Mouse (Mus musculus) embryonic fibroblast, embryonic 13.5 days (primary cell): ENCODE data around the gene Nmur2.

ENCODE experiments used
- CTCF ChIP-seq: IDR thresholded peaks from 2 replicates; pipeline ENCODE4 v1.5.1; 2011; ENCODE audit warnings: mild to moderate bottlenecking, control low read depth, low read length, moderate library complexity, borderline replicate concordance; ENCODE audit not compliant: insufficient read depth
- POLR2A ChIP-seq: IDR thresholded peaks from 2 replicates; pipeline ENCODE4 v1.6.1; 2011; ENCODE audit warnings: low read depth, mild to moderate bottlenecking, control low read depth, low read length, moderate library complexity

- TF ChIP-seq POLR2A, result no peak
- no peak for TF ChIP-seq CTCF
Measured at GRCm38 (mm10) chr11:56008277-56008676, 32.5 kb downstream of the Nmur2 start.
